Mouse (Mus musculus): ENCODE data around the gene Dpm3. TPM values are rescaled to one million over a fixed set of nuclear protein-coding genes. Genes with fewer than 3 reads are reported as not detected.

The Dpm3 gene
- total and polyA plus RNA-seq, 3 experiments = 237 to 271 TPM; not detected in 1

- TF ChIP-seq ZC3H11A (IDR thresholded peaks at IDR 0.05; ENCODE audit: low read depth, low read length) (no peak), ETS1 (IDR thresholded peaks at IDR 0.05; ENCODE audit: low read depth, low read length) (no peak), TBP (IDR thresholded peaks at IDR 0.05; ENCODE audit: low read depth, low read length) (no peak)
Measured at GRCm38 (mm10) chr3:89244982-89245687, 14.0 kb upstream of the Dpm3 start (continued).

GRCm38 (mm10) chr3:89245688-89246171 lies 13.4 kb upstream of the Dpm3 start, which contains the start of gene Krtcap2:
TSS of gene Krtcap2 (plus strand) at chr3:89245966.
- Histone ChIP-seq H3K27ac (ENCODE audit: control insufficient read depth, low read depth, low read length) (peak within 1 kb of the TSS; percentile 98), H3K9me3 (replicated peaks; ENCODE audit: insufficient read depth, low read length) (no peaks in the 10 kb centered on the region), H3K4me1 (ENCODE audit: control insufficient read depth in 1 of 2, insufficient read depth in 2 of 2, low read length in 2 of 2) (peaks cover 15 to 16% of the 10 kb centered on the region in 2 experiments; a peak in 3 of 4 replicates), H3K9ac (ENCODE audit: control insufficient read depth, low read depth, low read length, poor library complexity, severe bottlenecking) (peak within 1 kb of the TSS; percentile 99), H3K27me3 (ENCODE audit: control insufficient read depth in 1 of 2, insufficient read depth in 2 of 2, low read length in 2 of 2) (no peaks in the 10 kb centered on the region), H3K4me3 (ENCODE audit: control insufficient read depth in 1 of 2, insufficient read depth in 1 of 2, low read depth in 2 of 2, low read length in 2 of 2) (peak within 1 kb of the TSS; percentile 84 to 89), H3K36me3 (ENCODE audit: control insufficient read depth in 1 of 2, insufficient read depth in 2 of 2, low read length in 2 of 2) (peaks cover 7 to 16% of the 10 kb centered on the region in 2 experiments; a peak in 3 of 4 replicates), H3K79me2 (ENCODE audit: control insufficient read depth, insufficient read depth, low read length, poor library complexity) (peaks cover 17% of the 10 kb centered on the region)
- peak; percentile 94 for DNase-seq (ENCODE audit: low read depth, low spot score)
- TF ChIP-seq ELF1 (IDR thresholded peaks at IDR 0.05; ENCODE audit: low read depth, low read length) = no peak
- TF ChIP-seq JUND (IDR thresholded peaks at IDR 0.05; ENCODE audit: low read depth, low read length) = no peak
- peak in 1 of 2 experiments; percentile 44; a peak in 1 of 4 replicates for TF ChIP-seq USF2 (IDR thresholded peaks at IDR 0.05; ENCODE audit: borderline replicate concordance in 1 of 2, insufficient read depth in 1 of 2, low read depth in 1 of 2, low read length in 2 of 2)
- no peak for TF ChIP-seq POLR2A (IDR thresholded peaks at IDR 0.05; ENCODE audit: control insufficient read depth in 1 of 2, insufficient read depth in 1 of 2, low read depth in 1 of 2, low read length in 2 of 2, poor library complexity in 1 of 2)
- TF ChIP-seq TBP (IDR thresholded peaks at IDR 0.05; ENCODE audit: low read depth, low read length) = no peak
- TF ChIP-seq MAZ (IDR thresholded peaks at IDR 0.05; ENCODE audit: low read depth, low read length) = peak; percentile 95
- peak; percentile 98 for TF ChIP-seq MAX (IDR thresholded peaks at IDR 0.05; ENCODE audit: low read length)
- TF ChIP-seq MAFK (IDR thresholded peaks at IDR 0.05; ENCODE audit: borderline replicate concordance, low read depth, low read length) = no peak
- TF ChIP-seq SIN3A (IDR thresholded peaks at IDR 0.05; ENCODE audit: low read length) = peak; percentile 19; the same call in 1 of the 2 replicates
- no peak for TF ChIP-seq MYB (IDR thresholded peaks at IDR 0.05; ENCODE audit: low read depth, low read length)
- peak; percentile 98 for TF ChIP-seq NRF1 (IDR thresholded peaks at IDR 0.05; ENCODE audit: insufficient read depth, low read depth, low read length, poor library complexity, severe bottlenecking)
- no peak for TF ChIP-seq POLR2AphosphoS2 (IDR thresholded peaks at IDR 0.05; ENCODE audit: low read length)
- TF ChIP-seq BHLHE40 (IDR thresholded peaks at IDR 0.05; ENCODE audit: borderline replicate concordance, low read depth, low read length) = no peak
- TF ChIP-seq CHD1 (IDR thresholded peaks at IDR 0.05; ENCODE audit: low read depth, low read length) = 0 out of 2 replicates have a peak, but pooled peaks have one; percentile 70
- TF ChIP-seq MYC (IDR thresholded peaks at IDR 0.05; ENCODE audit: low read depth, low read length) = peak; percentile 86
- peak; percentile 85 for TF ChIP-seq USF1 (IDR thresholded peaks at IDR 0.05; ENCODE audit: low read depth, low read length)
- TF ChIP-seq RCOR1 (IDR thresholded peaks at IDR 0.05; ENCODE audit: low read depth, low read length) = 0 out of 2 replicates have a peak, but pooled peaks have one; percentile 13
- peak; percentile 82 for TF ChIP-seq MXI1 (IDR thresholded peaks at IDR 0.05; ENCODE audit: low read depth, low read length)
- TF ChIP-seq TCF12 (IDR thresholded peaks at IDR 0.05; ENCODE audit: low read depth, low read length) = peak; percentile 41; the same call in 1 of the 2 replicates
- peak; percentile 46; the same call in 1 of the 2 replicates for TF ChIP-seq ETS1 (IDR thresholded peaks at IDR 0.05; ENCODE audit: low read depth, low read length)
- no peak for TF ChIP-seq TAL1 (IDR thresholded peaks at IDR 0.05; ENCODE audit: low read length)
- 0 out of 2 replicates have a peak, but pooled peaks have one; percentile 25 for TF ChIP-seq E2F4 (IDR thresholded peaks at IDR 0.05; ENCODE audit: borderline replicate concordance, low read depth, low read length)
- TF ChIP-seq ZC3H11A (IDR thresholded peaks at IDR 0.05; ENCODE audit: low read depth, low read length) = no peak
- no peak for TF ChIP-seq MEF2A (IDR thresholded peaks at IDR 0.05; ENCODE audit: extremely low read depth, insufficient replicate concordance, low read depth, low read length, poor library complexity, severe bottlenecking)
- no peak for TF ChIP-seq ZKSCAN1 (IDR thresholded peaks at IDR 0.05; ENCODE audit: low read depth, low read length)
- no peak for TF ChIP-seq GABPA (IDR thresholded peaks at IDR 0.05; ENCODE audit: low read depth, low read length)
- TF ChIP-seq ZMIZ1 (IDR thresholded peaks at IDR 0.05; ENCODE audit: low read depth, low read length) = no peak
- TF ChIP-seq CTCF (IDR thresholded peaks at IDR 0.05 in 2 of 3, conservative IDR thresholded peaks at IDR 0.05 in 1 of 3; ENCODE audit: control insufficient read depth in 1 of 3, insufficient read depth in 1 of 3, low read depth in 2 of 3, low read length in 3 of 3, poor library complexity in 1 of 3, severe bottlenecking in 1 of 3) = no peak; a peak in 1 of 6 replicates
- no peak for TF ChIP-seq KAT2A (conservative IDR thresholded peaks at IDR 0.05; ENCODE audit: low read depth, low read length)
- TF ChIP-seq NELFE (IDR thresholded peaks at IDR 0.05; ENCODE audit: low read depth, low read length) = no peak; the same call in 1 of the 2 replicates
- no peak for TF ChIP-seq RAD21 (IDR thresholded peaks at IDR 0.05; ENCODE audit: low read depth, low read length)
- TF ChIP-seq UBTF (IDR thresholded peaks at IDR 0.05; ENCODE audit: borderline replicate concordance, insufficient read depth, low read depth, low read length) = no peak

Data from MEL (cell line).